Mouse (Mus musculus): ENCODE measurements around the gene Nectin3.

- TF ChIP-seq POLR2A (IDR thresholded peaks at IDR 0.05; ENCODE audit: insufficient read depth, low read depth, low read length), result no peak
- TF ChIP-seq EP300 (IDR thresholded peaks at IDR 0.05; ENCODE audit: insufficient read depth, low read depth, low read length), result no peak
These were observed 115.0 kb downstream of the Nectin3 start for GRCm38 (mm10) chr16:46383344-46383743.
